Mouse (Mus musculus) kidney, postnatal 10 days (tissue): ENCODE data around the gene Acad9.

Experiments
- DNase-seq: peaks from one replicate; pipeline ENCODE4 v3.0.0; 2021; ENCODE audit warnings: mixed read lengths

Gene Acad9

DNA sequence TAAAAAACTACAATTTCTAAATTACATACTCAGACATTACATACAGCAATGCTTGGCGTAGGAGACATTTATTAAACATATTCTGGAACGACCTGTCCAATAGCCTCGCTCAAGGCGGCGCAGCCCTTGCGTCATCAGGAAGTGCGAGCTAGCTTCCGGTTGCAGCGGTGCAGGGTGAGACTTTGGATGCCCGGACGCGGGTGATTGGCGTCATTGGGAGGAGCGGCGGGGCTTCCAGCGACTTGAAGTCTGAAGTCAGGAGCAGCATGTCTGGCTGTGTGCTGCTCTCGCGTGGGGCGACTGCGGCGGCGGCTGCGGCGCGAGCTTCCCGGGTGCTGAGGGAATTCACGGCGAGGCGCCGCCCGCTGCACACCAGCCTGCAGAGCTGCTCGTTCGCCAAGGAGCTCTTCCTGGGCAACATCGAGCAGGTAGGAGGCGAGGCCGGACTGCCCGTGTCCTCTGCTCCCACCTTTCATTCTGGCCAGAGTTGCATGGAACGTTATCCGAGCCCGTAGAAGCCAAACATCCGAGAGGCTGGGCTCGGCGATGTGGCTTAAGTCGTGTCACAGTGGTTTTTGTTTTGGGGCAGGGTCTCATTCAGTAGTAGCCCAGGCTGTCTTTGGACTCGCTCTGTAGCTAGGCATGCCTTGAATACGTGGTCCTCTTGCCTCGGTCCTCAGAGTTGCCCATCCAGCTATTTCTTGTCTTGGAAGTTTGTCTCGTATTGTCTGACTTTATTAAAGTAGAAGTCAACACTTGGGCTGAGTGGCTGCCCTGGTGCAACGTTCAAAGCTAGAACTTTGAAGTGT is at the start of gene Acad9:
Gene Acad9 (plus strand): TSS at position 137 of the 809 bp plus-strand sequence.
- DNase-seq: peak; percentile 97

- no peak for DNase-seq
Measured at GRCm38 (mm10) chr3:36025732-36026131, 40.0 kb upstream of the Acad9 start.

GRCm38 (mm10) chr3:36029993-36030392 is 35.8 kb upstream of the Acad9 start:
- no peak for DNase-seq

DNA sequence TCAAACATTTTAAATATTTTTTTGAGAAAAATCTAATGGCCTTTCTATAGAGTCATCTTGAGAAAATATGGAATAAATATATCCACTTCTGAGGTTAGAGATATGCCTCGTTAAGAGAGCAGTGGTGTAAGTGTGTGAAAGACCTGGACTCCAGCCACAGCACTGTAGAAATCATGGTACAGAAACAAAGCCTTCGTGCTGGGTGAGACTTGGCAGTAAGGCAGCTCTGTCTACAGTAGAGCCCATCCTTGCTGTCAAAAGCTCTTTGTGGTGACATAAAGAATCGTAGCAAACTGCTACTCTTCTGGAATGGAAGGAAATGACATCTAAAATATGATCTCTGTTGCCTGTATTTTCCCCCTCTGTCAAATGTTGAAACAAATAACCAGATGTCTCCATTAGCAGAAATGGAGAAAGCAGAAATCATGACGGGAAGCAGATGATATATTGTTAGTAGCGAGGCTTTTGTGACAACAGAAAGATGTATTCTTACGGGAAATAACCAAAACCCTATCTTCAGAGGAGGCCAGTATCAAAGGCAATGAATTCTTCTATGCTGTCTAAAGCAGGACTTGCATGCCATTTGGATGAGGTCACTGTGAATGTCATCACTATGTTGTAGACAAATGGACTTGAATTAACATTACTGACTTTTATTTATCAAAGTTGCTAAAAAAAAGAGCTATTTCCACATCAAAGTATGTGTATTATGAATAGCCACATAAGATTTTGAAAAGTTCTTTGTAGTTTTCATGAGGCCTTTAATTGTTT is 33.9 kb upstream of the Acad9 start:
- no peak for DNase-seq

- DNase-seq: no peak
Measured at GRCm38 (mm10) chr3:36044520-36044919, 21.3 kb upstream of the Acad9 start.

DNA sequence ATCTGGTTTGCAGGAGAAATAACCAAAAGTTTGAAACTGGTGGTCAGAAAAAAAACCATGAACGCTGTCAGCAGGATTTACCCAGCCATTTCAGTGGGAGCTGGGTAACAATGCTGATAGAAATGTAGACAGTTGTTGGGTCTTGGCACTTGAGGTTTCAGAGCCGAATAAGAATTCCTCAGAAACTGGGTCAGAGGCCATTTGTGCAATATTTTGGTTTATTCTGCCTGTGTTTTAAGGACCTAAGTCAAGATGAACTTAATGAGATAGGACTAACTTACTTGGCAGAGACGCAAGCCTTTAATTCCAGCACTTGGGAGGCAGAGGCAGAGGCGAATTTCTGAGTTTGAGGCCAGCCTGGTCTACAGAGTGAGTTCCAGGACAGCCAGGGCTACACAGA is 20.7 kb upstream of the Acad9 start:
- no peak for DNase-seq

DNA sequence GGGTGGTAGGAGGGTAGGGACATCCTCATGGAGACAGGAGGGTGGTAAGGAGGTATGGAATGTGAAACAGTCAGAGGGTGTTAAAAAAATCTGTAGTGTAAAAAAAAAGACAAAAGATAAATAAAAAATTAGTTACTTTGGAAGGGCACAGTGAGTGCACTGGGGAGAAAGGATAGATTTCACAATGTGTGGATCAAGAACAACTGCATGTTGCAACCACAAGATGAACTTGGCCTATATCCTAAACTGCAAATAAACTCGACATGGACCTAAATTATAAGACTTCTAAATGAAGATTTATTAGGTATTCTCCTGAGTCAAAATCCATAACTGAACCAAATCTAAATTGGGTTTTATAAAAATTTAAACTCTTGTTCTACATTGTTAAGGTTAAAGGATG is 16.7 kb upstream of the Acad9 start:
- DNase-seq: no peak

DNA sequence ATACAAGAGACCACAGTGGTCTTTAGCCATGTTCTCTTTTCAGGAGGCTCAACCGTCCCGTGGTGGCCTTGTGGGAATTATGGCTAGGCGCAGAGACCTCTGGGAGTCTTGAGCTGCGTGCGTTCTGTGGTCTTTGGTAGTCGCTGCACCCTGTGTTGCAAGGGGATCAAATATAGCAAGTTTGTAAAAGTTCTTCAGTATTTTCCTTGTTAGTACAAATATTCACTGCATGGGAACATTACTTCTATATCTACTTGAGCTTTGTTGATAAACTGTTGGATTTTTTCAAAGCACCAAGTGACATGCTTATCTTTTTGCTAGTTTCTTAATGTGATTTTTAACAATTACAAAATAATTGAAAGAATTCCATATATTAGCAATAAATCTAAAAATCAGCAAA is 12.3 kb upstream of the Acad9 start, which contains the start of gene Ccdc144b:
Gene Ccdc144b (minus strand): TSS at position 101 of the 400 bp plus-strand sequence.
- no peak for DNase-seq

DNA sequence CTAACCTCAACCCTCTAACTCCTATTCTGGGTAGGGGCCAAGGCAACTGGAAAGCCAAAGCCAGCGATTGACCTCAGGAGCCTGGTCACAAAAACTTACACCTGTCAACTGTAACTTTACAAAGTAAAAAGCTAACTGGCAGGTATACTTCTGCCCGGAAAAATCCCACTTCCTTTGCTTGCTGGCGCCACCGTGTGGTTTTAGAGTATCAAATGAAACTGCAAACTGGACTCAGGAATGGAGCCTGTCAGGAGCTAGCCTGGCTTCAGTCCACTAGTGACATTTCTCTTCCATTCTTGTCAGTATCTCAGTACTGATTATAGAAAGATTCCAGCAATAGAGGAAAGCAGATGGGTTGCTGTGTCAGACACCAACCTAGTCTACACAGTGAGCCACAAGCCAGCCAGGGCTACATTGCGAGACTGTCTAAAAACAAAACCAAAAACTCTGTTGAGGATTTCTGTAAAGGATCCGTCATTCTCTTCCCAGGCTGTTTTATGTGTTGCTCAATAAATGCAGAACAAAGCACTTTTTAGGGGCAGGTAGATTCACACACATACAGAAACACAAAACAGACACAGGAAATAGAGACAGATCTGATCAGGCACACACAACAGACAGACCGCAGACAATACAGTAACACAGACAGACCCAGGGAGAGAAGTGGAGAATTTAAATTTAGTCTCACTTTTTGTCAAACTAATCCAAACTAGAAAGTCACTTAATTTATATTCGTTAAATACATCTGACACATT is 5.5 kb upstream of the Acad9 start:
- peak; percentile 85 for DNase-seq

- DNase-seq: no peak
Measured at GRCm38 (mm10) chr3:36064592-36065061, 1.2 kb upstream of the Acad9 start.

GRCm38 (mm10) chr3:36065166-36065565 is 613 bp upstream of the Acad9 start:
- DNase-seq: no peak

GRCm38 (mm10) chr3:36067731-36068130 is 2.0 kb downstream of the Acad9 start:
- DNase-seq: no peak

- DNase-seq: no peak
Measured at GRCm38 (mm10) chr3:36070436-36070835, 4.7 kb downstream of the Acad9 start.

DNA sequence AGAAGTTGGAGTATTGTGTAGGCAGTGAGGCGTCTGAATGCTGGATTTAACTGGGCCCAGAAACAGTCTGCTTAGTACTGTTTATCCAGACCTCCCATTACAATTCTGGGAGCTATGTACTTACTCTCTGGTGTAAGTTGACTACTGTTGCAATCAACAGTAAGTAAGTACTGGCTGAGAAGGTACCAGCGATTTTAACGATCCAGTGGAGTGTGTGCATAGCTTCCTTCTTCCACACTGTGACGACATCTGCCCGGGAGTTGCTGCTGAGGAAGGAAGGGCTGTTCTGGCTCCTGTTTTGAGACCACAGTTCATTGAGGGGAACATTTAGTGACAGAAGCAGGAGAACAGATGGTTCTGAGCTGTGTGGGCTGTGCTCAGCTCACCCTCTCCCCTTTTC is 5.3 kb downstream of the Acad9 start:
- no peak for DNase-seq

- no peak for DNase-seq
Measured at GRCm38 (mm10) chr3:36074231-36074630, 8.5 kb downstream of the Acad9 start.

- DNase-seq: no peak
Measured at GRCm38 (mm10) chr3:36075466-36075865, 9.7 kb downstream of the Acad9 start.

- no peak for DNase-seq
Measured at GRCm38 (mm10) chr3:36077386-36077785, 11.6 kb downstream of the Acad9 start.

DNA sequence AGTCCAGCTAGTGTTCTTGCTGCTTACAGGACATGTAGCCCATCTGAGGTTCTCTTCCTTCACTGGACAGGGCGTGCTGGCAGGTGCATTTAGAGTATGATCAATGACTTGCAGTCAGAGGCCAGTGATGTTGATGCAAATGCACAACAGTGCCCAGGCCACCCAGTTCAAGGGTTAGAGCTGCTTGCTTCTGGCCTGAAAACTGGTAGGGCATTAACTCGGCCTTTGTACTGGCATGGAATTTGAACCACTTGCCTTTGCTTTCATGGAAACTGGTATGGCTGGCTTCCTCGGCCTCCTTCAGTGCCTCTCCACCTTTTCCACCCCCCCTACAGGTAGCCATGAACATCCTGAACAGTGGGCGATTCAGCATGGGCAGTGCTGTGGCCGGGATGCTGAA is 14.1 kb downstream of the Acad9 start:
- DNase-seq: peak; percentile 15

- no peak for DNase-seq
Measured at GRCm38 (mm10) chr3:36080741-36081140, 15.0 kb downstream of the Acad9 start.

DNA sequence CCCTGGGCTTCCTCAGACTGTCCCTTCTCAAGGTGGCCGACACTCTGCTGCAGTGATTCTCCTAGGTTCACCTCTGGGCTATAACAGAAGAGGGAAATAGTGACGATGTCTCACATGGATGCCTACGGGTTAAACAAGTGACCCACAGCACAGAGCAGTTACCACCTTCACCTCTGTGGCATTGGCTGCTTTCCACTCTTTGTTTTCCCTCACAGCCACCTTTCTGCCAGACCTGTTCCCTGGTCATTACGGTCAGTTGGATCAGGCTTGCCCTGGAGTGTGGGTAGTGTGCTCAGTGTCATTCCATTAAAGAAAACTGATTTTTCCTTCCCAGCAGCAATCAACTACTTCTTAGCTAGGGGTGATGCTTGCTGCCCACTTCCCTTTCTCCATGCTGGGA is 17.1 kb downstream of the Acad9 start:
- no peak for DNase-seq

DNA sequence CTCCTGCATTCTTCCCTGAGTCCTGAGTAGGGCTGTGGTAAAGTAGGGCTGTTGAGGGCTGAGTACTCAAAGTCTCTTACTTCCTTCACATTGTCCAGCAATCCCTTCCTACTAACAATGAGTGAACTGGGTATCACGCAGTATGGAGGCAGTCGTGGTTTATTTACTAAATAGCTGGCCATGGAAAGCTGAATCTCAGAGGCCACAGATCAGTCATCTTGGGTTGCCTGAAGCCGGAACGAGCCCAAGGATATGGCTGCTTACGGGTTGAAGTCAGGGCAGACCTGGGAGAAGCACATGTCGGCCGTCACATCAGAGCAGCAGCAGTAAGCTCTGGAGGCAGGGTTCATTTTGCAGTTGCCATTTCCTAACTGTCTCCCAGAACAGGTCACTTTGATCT is 17.6 kb downstream of the Acad9 start:
- DNase-seq: no peak

DNA sequence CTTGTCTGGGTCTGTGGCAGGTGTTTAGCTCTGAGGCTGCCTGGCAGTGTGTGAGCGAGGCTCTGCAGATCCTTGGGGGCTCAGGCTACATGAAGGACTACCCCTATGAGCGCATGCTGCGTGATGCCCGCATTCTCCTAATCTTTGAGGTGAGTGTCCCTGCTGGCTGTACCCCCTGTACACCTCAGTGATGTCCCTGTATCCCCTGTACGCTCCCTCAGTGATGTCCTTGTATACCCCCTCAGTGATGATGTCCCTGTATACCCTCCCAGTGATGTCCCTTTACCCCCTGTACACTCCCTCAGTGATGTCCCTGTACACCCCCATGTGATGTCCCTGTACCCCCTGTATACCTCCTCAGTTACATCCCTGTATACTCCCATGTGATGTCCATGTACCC is 19.6 kb downstream of the Acad9 start:
- no peak for DNase-seq

- DNase-seq: no peak
Measured at GRCm38 (mm10) chr3:36087591-36087990, 21.8 kb downstream of the Acad9 start.
